Mouse (Mus musculus) heart, postnatal 10 days (tissue): ENCODE measurements around the gene AC124108.1. TPM values are rescaled to one million over a fixed set of nuclear protein-coding genes. Genes with fewer than 3 reads are reported as not detected.

Experiments used
- DNase-seq, 2 experiments: peaks; one replicate each; pipeline ENCODE4 v3.0.0; 2021
- intact Hi-C: fragments of 180-260 bp; cut with DNase I; formaldehyde crosslinking; loops from one replicate; pipeline ENCODE4 v1.15.1; 2025
- total RNA-seq, 2 experiments: library from RNA; stranded (reverse); gene quantifications; 2 replicates each; pipeline ENCODE4 v1.2.3; 2021

AC124108.1 gene
- not detected for total RNA-seq

- DNase-seq = no peak
- intact Hi-C loops = no loop called here
Measured at GRCm38 (mm10) chr1:132191093-132191785, at the start of gene AC124108.1, which contains the start of gene Lemd1. AC124108.1 (plus strand) TSS chr1:132191457. Lemd1 (plus strand) TSS chr1:132191431.

DNA sequence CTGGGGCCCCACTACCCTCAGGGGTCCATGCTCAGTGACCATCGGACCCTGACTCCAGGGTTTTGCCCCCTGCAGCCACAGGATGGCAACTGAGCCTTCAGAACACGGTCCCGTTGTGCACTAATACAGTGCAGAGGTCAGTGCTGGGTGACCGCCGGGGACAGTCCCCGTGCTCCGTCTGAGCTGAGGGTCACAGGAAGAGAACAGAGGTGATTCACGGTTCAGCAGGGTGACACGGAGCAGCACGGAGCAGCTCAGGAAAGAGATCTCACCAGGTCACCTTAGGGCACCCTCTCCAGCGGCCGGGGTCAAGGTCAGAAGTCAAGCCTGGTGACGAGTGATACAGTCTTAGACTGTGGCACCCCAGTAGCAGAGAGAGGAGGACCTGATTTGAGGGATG lies 49.5 kb upstream of the AC124108.1 start:
- no peak for DNase-seq
- intact Hi-C loops = no loop called here

- intact Hi-C loops = no loop called here
- DNase-seq = no peak
Measured at GRCm38 (mm10) chr1:132143079-132143478, 48.2 kb upstream of the AC124108.1 start.

- DNase-seq = no peak
- intact Hi-C loops = no loop called here
Measured at GRCm38 (mm10) chr1:132143730-132144129, 47.5 kb upstream of the AC124108.1 start.

GRCm38 (mm10) chr1:132144223-132144622 lies 47.0 kb upstream of the AC124108.1 start:
- no peak for DNase-seq
- intact Hi-C loops = no loop called here

- intact Hi-C loops = no loop called here
- DNase-seq = no peak
Measured at GRCm38 (mm10) chr1:132144837-132145236, 46.4 kb upstream of the AC124108.1 start.

GRCm38 (mm10) chr1:132145973-132146685 lies 45.1 kb upstream of the AC124108.1 start:
- intact Hi-C loops = no loop called here

GRCm38 (mm10) chr1:132149410-132149809 lies 41.8 kb upstream of the AC124108.1 start:
- DNase-seq = no peak
- intact Hi-C loops = no loop called here

More at GRCm38 (mm10) chr1:132145973-132146685, 45.1 kb upstream of the AC124108.1 start:
- DNase-seq = no peak

DNA sequence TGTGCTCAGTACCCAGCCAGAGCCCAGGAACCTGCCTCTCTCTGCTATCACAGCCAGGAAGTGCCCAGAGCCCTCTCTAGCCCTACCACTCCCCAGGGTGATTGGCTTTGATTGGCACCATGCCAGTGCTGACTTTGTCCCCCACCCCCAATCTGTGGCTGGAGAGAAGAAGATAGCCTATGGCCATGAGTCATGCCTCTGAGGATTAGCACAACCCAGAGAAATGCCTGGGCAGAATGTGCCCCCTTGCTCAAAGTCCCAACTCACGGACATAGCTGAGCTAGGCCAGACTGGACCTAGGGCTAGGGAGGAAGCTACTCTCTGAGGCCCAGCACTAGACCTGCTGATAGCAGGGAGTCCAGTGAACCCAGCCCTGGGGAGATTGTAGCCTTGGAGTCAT lies 41.1 kb upstream of the AC124108.1 start:
- intact Hi-C loops = no loop called here
- no peak for DNase-seq

GRCm38 (mm10) chr1:132150817-132151601 lies 40.2 kb upstream of the AC124108.1 start:
- intact Hi-C loops = no loop called here
- DNase-seq = no peak

GRCm38 (mm10) chr1:132151908-132152307 lies 39.3 kb upstream of the AC124108.1 start:
- no peak for DNase-seq
- intact Hi-C loops = no loop called here

- intact Hi-C loops = no loop called here
- DNase-seq = no peak
Measured at GRCm38 (mm10) chr1:132153086-132153690, 38.1 kb upstream of the AC124108.1 start.

- intact Hi-C loops = no loop called here
- no peak for DNase-seq
Measured at GRCm38 (mm10) chr1:132153691-132154090, 37.6 kb upstream of the AC124108.1 start.

DNA sequence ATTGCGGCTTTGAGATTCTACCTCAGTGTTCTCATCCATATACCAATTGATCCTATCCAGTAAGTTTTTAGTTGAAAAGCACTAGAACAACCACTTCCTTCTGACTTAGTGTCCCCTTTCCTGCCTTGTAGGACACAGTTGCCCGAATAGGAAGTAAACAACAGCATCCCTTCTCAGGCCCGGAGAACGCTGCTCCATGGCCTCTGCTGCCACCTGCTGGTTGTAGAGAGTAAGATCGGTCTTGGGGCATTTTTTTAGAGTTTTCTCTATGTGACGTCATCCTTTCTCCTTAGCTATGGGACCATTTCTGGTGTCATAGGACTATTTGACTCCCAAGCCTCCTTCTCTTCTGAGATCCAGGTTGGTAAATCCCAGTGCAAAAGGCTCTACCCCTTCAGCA lies 35.5 kb upstream of the AC124108.1 start:
- intact Hi-C loops = loop anchor here (1.0 to 5.0 kb wide), 3 partner anchors 34 to 158 kb away; no protein-coding TSS in a partner anchor
- DNase-seq = peak; percentile 84 to 91

- intact Hi-C loops = loop anchor here (1.0 to 5.0 kb wide), 3 partner anchors 80 to 160 kb away; no protein-coding TSS in a partner anchor
- peak; percentile 89 to 94 for DNase-seq
Measured at GRCm38 (mm10) chr1:132157016-132157781, 34.1 kb upstream of the AC124108.1 start.

DNA sequence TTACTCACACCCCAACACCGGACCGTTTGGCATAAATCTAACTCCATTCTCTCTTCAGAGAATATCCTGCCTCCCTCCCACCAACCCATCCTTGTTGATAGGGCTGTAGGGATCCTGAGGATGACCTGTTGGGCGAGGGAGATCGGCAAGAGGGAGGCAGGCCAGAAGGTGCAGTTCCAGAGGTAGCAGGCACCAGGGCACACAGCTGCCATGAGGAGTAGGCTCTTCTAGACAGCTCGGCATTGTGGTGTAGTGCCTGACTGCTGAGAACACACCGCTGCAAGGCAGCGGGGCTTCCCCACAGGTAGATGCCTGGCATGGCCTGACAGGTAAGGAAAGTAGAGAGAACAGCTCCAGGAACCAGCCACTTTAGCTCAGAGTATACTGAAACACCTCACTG lies 33.4 kb upstream of the AC124108.1 start:
- no peak for DNase-seq
- intact Hi-C loops = loop anchor here (1.0 to 5.0 kb wide), 3 partner anchors 79 to 161 kb away; no protein-coding TSS in a partner anchor

DNA sequence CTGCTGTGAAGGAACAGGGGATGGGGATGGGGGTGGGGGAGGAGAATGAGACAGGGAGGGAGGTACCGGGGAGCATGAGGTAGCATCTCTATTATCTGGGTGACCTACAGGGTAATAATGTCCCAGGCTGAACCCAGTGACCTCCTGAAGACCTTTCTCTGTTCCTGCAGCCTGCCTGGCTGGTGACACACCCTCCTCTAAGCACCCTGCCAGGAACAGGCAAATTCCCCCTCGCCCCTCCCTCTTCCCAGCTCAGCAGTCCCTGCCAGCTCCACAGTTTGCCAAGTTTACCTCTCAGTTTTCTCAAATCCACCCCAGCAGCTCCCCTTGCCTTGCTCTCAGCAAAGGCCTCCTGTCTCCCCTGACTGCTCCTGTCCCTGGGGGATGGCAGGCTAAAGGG lies 32.5 kb upstream of the AC124108.1 start:
- intact Hi-C loops = loop anchor here (5.0 kb wide), 2 partner anchors 149 to 161 kb away; no protein-coding TSS in a partner anchor
- peak; percentile 65 to 66 for DNase-seq

DNA sequence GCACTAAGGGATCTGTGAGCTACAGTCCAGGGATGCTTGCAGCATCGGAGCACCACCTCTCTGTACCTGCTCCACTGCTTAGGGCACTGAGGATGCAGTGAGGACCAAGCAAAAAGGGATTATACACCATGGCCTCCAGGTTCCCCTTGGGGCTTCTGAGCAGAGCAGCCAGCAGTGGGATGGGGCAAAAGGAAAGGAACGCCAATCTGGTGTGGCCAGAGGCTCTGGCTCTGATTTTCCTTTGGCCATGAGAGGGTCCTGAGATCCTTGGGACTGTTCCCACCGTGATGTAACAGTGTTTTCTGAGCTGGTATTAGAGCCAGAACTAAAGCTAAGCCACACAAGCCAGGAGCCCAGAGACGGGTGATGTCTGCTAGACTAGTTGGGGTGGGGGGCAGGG lies 31.6 kb upstream of the AC124108.1 start:
- intact Hi-C loops = loop anchor here (2.0 to 5.0 kb wide), 3 partner anchors 148 to 197 kb away; no protein-coding TSS in a partner anchor
- DNase-seq = no peak

GRCm38 (mm10) chr1:132161211-132161880 lies 29.9 kb upstream of the AC124108.1 start:
- DNase-seq = no peak
- intact Hi-C loops = loop anchor here (2.0 kb wide), 1 partner anchor 195 kb away; no protein-coding TSS in a partner anchor
